Comparison of ENCODE assay signal across 17 mouse cellular contexts in the genomic region with DNA sequence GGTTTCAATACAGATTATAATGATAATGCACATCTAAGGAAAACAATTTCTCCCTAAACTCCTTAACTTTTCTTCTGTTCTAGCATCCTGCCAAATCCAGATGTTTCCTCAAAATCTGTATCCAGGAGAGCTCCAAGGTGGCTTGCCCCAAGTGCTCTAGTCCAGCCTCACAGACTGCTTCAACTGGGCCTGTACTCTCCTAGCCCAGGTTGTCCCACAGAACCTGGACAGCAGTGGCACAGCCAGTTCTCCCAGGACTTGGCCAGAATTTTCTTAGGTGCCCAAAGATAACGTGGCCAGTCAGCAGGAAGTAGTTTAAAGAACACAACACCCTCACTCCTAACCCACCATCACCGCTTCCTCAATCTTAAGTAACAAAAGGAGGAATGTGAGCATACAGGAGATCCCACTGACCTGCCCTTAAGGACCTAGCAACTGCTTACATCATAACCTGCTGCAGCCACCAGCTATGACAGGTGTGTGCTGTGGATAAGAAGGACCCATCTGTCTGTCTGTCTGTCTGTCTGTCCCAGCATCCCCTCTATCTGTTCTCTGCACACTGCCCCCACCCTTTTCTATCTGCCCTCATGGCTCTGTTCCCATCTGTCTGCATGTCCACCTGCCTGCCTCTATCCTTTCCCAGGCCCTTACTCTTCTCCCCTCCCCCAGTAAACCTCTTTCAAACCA.
A peak's percentile ranks its signal among the peaks of the same experiment; 100 is the strongest.
DNase-seq lines count a peak whose midpoint lies in the region; ATAC-seq and TF ChIP-seq lines count a peak whose summit lies in the region.
"Had no signal": no experiment of that assay in that cellular context is flagged by ENCODE, and none has a peak within 500 bp of the region (broad histone marks: within the 10 kb centered on the region; RNA-seq: fewer than 3 reads in every experiment).

No protein-coding gene starts in this region.

- TF ChIP-seq EP300 in liver, postnatal 0 days (IDR thresholded peaks at IDR 0.05; ENCODE audit: low read depth), result peak; percentile 97

- 0 out of 2 replicates have a peak, but pooled peaks have one; percentile 32 for ATAC-seq in intestine, embryonic 14.5 days (replicated peaks; ENCODE audit: low FRiP score, low TSS enrichment, low read depth)
- ATAC-seq in intestine, postnatal 0 days, result no peak
- ATAC-seq in intestine, embryonic 15.5 days, result peak; percentile 39; the same call in 1 of the 2 replicates
- peak; percentile 86 for ATAC-seq in liver, postnatal 0 days
- peak; percentile 70 for ATAC-seq in stomach, embryonic 15.5 days (ENCODE audit: insufficient read depth, low FRiP score, low read depth)
- ATAC-seq in granulocyte monocyte progenitor cell, adult 5-6 weeks (replicated peaks; ENCODE audit: poor library complexity, severe bottlenecking), result no peak; the same call in 1 of the 2 replicates
- ATAC-seq: forebrain, embryonic 14.5 days had no signal

- no peak overlapping the region for H3K27ac ChIP-seq in intestine, embryonic 14.5 days (ENCODE audit: low read depth)
- no peak overlapping the region for H3K27ac ChIP-seq in intestine, postnatal 0 days (ENCODE audit: low read depth, low read length)
- no peak overlapping the region for H3K27ac ChIP-seq in intestine, embryonic 15.5 days
- peak overlapping the region; percentile 61 for H3K27ac ChIP-seq in liver, postnatal 0 days (ENCODE audit: low read depth)
- no peak overlapping the region for H3K27ac ChIP-seq in stomach, embryonic 15.5 days
- H3K27ac ChIP-seq: embryonic facial prominence, embryonic 15.5 days; kidney, postnatal 0 days had no signal

- H3K36me3 ChIP-seq in intestine, embryonic 14.5 days (ENCODE audit: control insufficient read depth, insufficient read depth, low read length), result no peaks in the 10 kb centered on the region
- no peaks in the 10 kb centered on the region for H3K36me3 ChIP-seq in intestine, postnatal 0 days (ENCODE audit: control insufficient read depth, insufficient read depth)
- no peaks in the 10 kb centered on the region for H3K36me3 ChIP-seq in intestine, embryonic 15.5 days
- 0 out of 2 replicates have a peak, but pooled peaks cover 2% of the 10 kb centered on the region for H3K36me3 ChIP-seq in liver, postnatal 0 days (replicated peaks; ENCODE audit: insufficient read depth, low read length)
- no peaks in the 10 kb centered on the region for H3K36me3 ChIP-seq in stomach, embryonic 15.5 days
- H3K36me3 ChIP-seq: embryonic facial prominence, embryonic 15.5 days had no signal

- 79% methylated on average over 2 of the region's 2 CpGs for WGBS in intestine, embryonic 14.5 days
- WGBS in intestine, postnatal 0 days, result 66% methylated on average over 2 of the region's 2 CpGs
- WGBS in intestine, embryonic 15.5 days, result 68% methylated on average over 2 of the region's 2 CpGs
- WGBS in liver, postnatal 0 days (ENCODE audit: insufficient replicate concordance), result 60% methylated on average over 2 of the region's 2 CpGs
- WGBS in stomach, embryonic 15.5 days, result 55% methylated on average over 2 of the region's 2 CpGs

- TF ChIP-seq CTCF in intestine, postnatal 0 days (IDR thresholded peaks at IDR 0.05; ENCODE audit: low read depth), result no peak
- TF ChIP-seq CTCF in liver, postnatal 0 days (IDR thresholded peaks at IDR 0.05; ENCODE audit: low read depth), result no peak

- intact Hi-C loops in left cerebral cortex, postnatal 36 days (cut with DNase I), result no loop called here

- H3K27me3 ChIP-seq in intestine, embryonic 14.5 days (replicated peaks; ENCODE audit: control insufficient read depth, insufficient read depth, low read length), result no peaks in the 10 kb centered on the region
- no peaks in the 10 kb centered on the region for H3K27me3 ChIP-seq in intestine, postnatal 0 days (replicated peaks; ENCODE audit: control insufficient read depth, insufficient read depth, low read length)
- no peaks in the 10 kb centered on the region for H3K27me3 ChIP-seq in intestine, embryonic 15.5 days (replicated peaks)
- H3K27me3 ChIP-seq in liver, postnatal 0 days (ENCODE audit: insufficient read depth, low read length), result no peaks in the 10 kb centered on the region
- H3K27me3 ChIP-seq in stomach, embryonic 15.5 days (replicated peaks), result no peaks in the 10 kb centered on the region
- H3K27me3 ChIP-seq: embryonic facial prominence, embryonic 15.5 days; megakaryocyte, embryonic 14.5 days had no signal

- no peak for DNase-seq in intestine, embryonic 14.5 days (ENCODE audit: low spot score)
- DNase-seq in liver, postnatal 0 days, result peak; percentile 58
- no peak for DNase-seq in left cerebral cortex, postnatal 36 days (ENCODE audit: low spot score in 2 of 2)
- no peak for DNase-seq in cerebellum, postnatal 25 days
- DNase-seq: cerebellum, adult 11-12 months; heart, postnatal 10 days; layer of hippocampus, adult 9-11 months; lung, adult 2 months; thymus, adult 18-20 months had no signal

- no peak overlapping the region for H3K4me2 ChIP-seq in intestine, embryonic 14.5 days (ENCODE audit: low read length)
- H3K4me2 ChIP-seq in intestine, postnatal 0 days (replicated peaks; ENCODE audit: low read depth), result no peak overlapping the region
- H3K4me2 ChIP-seq in intestine, embryonic 15.5 days (replicated peaks), result no peak overlapping the region
- H3K4me2 ChIP-seq in liver, postnatal 0 days (ENCODE audit: low read depth, low read length), result peak overlapping the region; percentile 30
- H3K4me2 ChIP-seq in stomach, embryonic 15.5 days, result no peak overlapping the region
- H3K4me2 ChIP-seq: embryonic facial prominence, embryonic 15.5 days had no signal

- peaks cover 21% of the 10 kb centered on the region for H3K4me1 ChIP-seq in intestine, embryonic 14.5 days (replicated peaks; ENCODE audit: control insufficient read depth, insufficient read depth, low read length)
- H3K4me1 ChIP-seq in intestine, postnatal 0 days (replicated peaks; ENCODE audit: control insufficient read depth, insufficient read depth, low read length), result peaks cover 5% of the 10 kb centered on the region; the same call in 1 of the 2 replicates
- H3K4me1 ChIP-seq in intestine, embryonic 15.5 days (replicated peaks), result peaks cover 21% of the 10 kb centered on the region
- peaks cover 55% of the 10 kb centered on the region for H3K4me1 ChIP-seq in liver, postnatal 0 days (ENCODE audit: insufficient read depth)
- H3K4me1 ChIP-seq in stomach, embryonic 15.5 days, result peaks cover 21% of the 10 kb centered on the region

- no peak overlapping the region for H3K4me3 ChIP-seq in intestine, embryonic 14.5 days (ENCODE audit: low read depth, low read length)
- no peak overlapping the region for H3K4me3 ChIP-seq in intestine, postnatal 0 days (ENCODE audit: low read depth, low read length)
- no peak overlapping the region for H3K4me3 ChIP-seq in intestine, embryonic 15.5 days (replicated peaks)
- H3K4me3 ChIP-seq in liver, postnatal 0 days (ENCODE audit: low read depth, low read length), result no peak overlapping the region
- H3K4me3 ChIP-seq in stomach, embryonic 15.5 days (replicated peaks), result no peak overlapping the region
- H3K4me3 ChIP-seq: embryonic facial prominence, embryonic 15.5 days; megakaryocyte, embryonic 14.5 days had no signal

- H3K9ac ChIP-seq in intestine, embryonic 14.5 days (ENCODE audit: low read length), result no peak overlapping the region
- H3K9ac ChIP-seq in intestine, postnatal 0 days (ENCODE audit: low read depth, low read length), result no peak overlapping the region
- H3K9ac ChIP-seq in intestine, embryonic 15.5 days, result no peak overlapping the region
- H3K9ac ChIP-seq in liver, postnatal 0 days (replicated peaks), result peak overlapping the region; percentile 27; the same call in 1 of the 2 replicates
- H3K9ac ChIP-seq in stomach, embryonic 15.5 days, result no peak overlapping the region
- H3K9ac ChIP-seq: embryonic facial prominence, embryonic 15.5 days had no signal

- no peaks in the 10 kb centered on the region for H3K9me3 ChIP-seq in intestine, embryonic 14.5 days (ENCODE audit: control insufficient read depth, low read length)
- no peaks in the 10 kb centered on the region for H3K9me3 ChIP-seq in intestine, postnatal 0 days (ENCODE audit: control insufficient read depth)
- H3K9me3 ChIP-seq in intestine, embryonic 15.5 days, result no peaks in the 10 kb centered on the region
- no peaks in the 10 kb centered on the region for H3K9me3 ChIP-seq in liver, postnatal 0 days (ENCODE audit: low read length)
- no peaks in the 10 kb centered on the region for H3K9me3 ChIP-seq in stomach, embryonic 15.5 days
- H3K9me3 ChIP-seq: embryonic facial prominence, embryonic 15.5 days; megakaryocyte, embryonic 14.5 days had no signal

Comparison
In these comparisons a context has a peak if more than half of its experiments do, and no peak if none do; other contexts are left out.
1. ATAC-seq: peak in intestine, embryonic 14.5 days (single experiment), intestine, embryonic 15.5 days (single experiment), liver, postnatal 0 days (single experiment) and stomach, embryonic 15.5 days (single experiment); none in intestine, postnatal 0 days (single experiment) and granulocyte monocyte progenitor cell, adult 5-6 weeks (single experiment).